Mouse (Mus musculus) limb, embryonic 13.5 days (tissue): ENCODE data around the gene Dab1. TPM values are rescaled to one million over a fixed set of nuclear protein-coding genes. Genes with fewer than 3 reads are reported as not detected.

ENCODE experiments used
- ATAC-seq: fragments of 200-750 bp; cut with Nextera tagmentation; 2 replicates; pipeline ENCODE4 v1.8.0; 2017; ENCODE audit warnings: low read depth, moderate number of reproducible peaks, moderate TSS enrichment; ENCODE audit not compliant: low FRiP score
- H3K27ac ChIP-seq: fragments of 300-500 bp; sonication (generic); 2 replicates; pipeline ENCODE4 v1.5.1; 2015; ENCODE audit warnings: inconsistent platforms, mild to moderate bottlenecking, moderate library complexity
- H3K27me3 ChIP-seq: fragments of 300-500 bp; sonication (generic); 2 replicates; pipeline ENCODE4 v1.6.1; 2015; ENCODE audit warnings: mild to moderate bottlenecking, inconsistent platforms
- H3K36me3 ChIP-seq: fragments of 300-500 bp; sonication (generic); 2 replicates; pipeline ENCODE4 v1.6.1; 2015; ENCODE audit warnings: inconsistent platforms, mild to moderate bottlenecking, moderate library complexity
- H3K4me1 ChIP-seq: fragments of 300-500 bp; sonication (generic); 2 replicates; pipeline ENCODE4 v1.6.1; 2015; ENCODE audit warnings: inconsistent platforms
- H3K4me2 ChIP-seq: fragments of 300-500 bp; sonication (generic); replicated peaks from 2 replicates; pipeline ENCODE4 v1.6.1; 2015; ENCODE audit warnings: inconsistent platforms, mild to moderate bottlenecking, moderate library complexity
- H3K4me3 ChIP-seq: fragments of 300-500 bp; sonication (generic); 2 replicates; pipeline ENCODE4 v1.5.1; 2015; ENCODE audit warnings: moderate library complexity, mild to moderate bottlenecking, inconsistent platforms
- H3K9ac ChIP-seq: fragments of 300-500 bp; sonication (generic); 2 replicates; pipeline ENCODE4 v1.6.1; 2015; ENCODE audit warnings: mild to moderate bottlenecking, inconsistent platforms
- H3K9me3 ChIP-seq: fragments of 300-500 bp; sonication (generic); 2 replicates; pipeline ENCODE4 v1.6.1; 2016; ENCODE audit warnings: inconsistent platforms
- WGBS: fragments of 180-500 bp; shearing (Covaris S2); methylation state at CpG from one replicate; pipeline ENCODE4 v1.1.7; 2015; 5-methylcytosine and 5-hydroxymethylcytosine counted together
- polyA plus RNA-seq: library from polyadenylated mRNA; unstranded; fragments of >200 nt; fragmentation: Nextera tagmentation; extraction: Ambion mirVana; gene quantifications from 2 replicates; pipeline ENCODE4 v1.2.1, GENCODE M21; 2015

Gene Dab1
- polyA plus RNA-seq, 1 experiment from 2014 or later: 24.7 TPM

- no peaks in the 10 kb centered on the region for H3K9me3 ChIP-seq
- H3K9ac ChIP-seq: no peak overlapping the region
- H3K36me3 ChIP-seq: no peaks in the 10 kb centered on the region
- H3K4me2 ChIP-seq: no peak overlapping the region
- ATAC-seq: no peak
- H3K4me1 ChIP-seq: no peaks in the 10 kb centered on the region
- no peak overlapping the region for H3K4me3 ChIP-seq
- 82% methylated on average over 7 of the region's 7 CpGs for WGBS
- no peak overlapping the region for H3K27ac ChIP-seq
- H3K27me3 ChIP-seq: no peaks in the 10 kb centered on the region
Observed at GRCm38 (mm10) chr4:104656728-104657127, 1037.6 kb downstream of the Dab1 start.

GRCm38 (mm10) chr4:104662841-104663614, 1043.9 kb downstream of the Dab1 start:
- Histone ChIP-seq H3K27ac (no peak overlapping the region), H3K4me2 (no peak overlapping the region), H3K9ac (no peak overlapping the region), H3K36me3 (no peaks in the 10 kb centered on the region), H3K27me3 (no peaks in the 10 kb centered on the region), H3K9me3 (no peaks in the 10 kb centered on the region), H3K4me1 (no peaks in the 10 kb centered on the region; the same call in 1 of the 2 replicates), H3K4me3 (no peak overlapping the region)
- no peak for ATAC-seq
- 78% methylated on average over 12 of the region's 12 CpGs for WGBS

GRCm38 (mm10) chr4:104665553-104665952, 1046.4 kb downstream of the Dab1 start:
- Histone ChIP-seq H3K4me3 (no peak overlapping the region), H3K4me1 (no peaks in the 10 kb centered on the region; the same call in 1 of the 2 replicates), H3K27ac (no peak overlapping the region), H3K9me3 (no peaks in the 10 kb centered on the region), H3K9ac (no peak overlapping the region), H3K4me2 (no peak overlapping the region), H3K36me3 (no peaks in the 10 kb centered on the region), H3K27me3 (no peaks in the 10 kb centered on the region)
- no peak for ATAC-seq

DNA sequence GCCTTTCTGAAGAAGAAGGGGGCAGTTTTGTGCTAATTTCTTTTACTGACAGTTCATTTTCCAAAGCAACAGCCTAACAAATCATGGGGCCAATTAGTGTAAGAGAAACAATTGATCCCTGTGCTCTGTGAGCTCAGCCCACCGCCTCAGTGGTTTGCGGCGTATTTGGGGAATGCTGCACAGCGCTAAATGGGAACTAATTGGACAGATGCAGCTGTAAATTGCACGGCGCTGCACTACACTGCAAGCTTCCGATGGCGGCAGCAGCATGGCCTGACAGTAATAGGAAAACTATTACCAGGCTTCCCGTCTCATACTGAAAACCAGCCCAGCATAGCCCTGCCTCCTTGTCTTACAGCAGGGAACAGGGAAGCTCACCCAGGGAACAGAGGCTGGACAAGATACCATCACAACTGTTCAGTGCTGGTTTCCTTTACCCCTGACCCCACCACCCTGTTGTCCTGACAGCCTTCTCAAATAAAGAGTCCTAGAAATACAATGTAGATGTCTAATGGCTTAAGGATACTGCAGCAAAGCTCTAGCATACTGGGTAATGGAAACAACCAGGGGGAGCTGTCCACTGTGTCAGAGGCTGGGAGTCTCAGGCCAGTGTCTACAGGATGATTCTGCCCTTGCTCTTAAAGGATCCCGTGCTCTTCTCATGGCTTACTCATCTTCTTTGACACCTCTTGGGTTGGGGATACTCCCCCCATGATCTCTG, 1047.8 kb downstream of the Dab1 start:
- no peak overlapping the region for H3K4me3 ChIP-seq
- no peaks in the 10 kb centered on the region for H3K9me3 ChIP-seq
- H3K4me2 ChIP-seq: no peak overlapping the region
- no peaks in the 10 kb centered on the region for H3K36me3 ChIP-seq
- no peak overlapping the region for H3K9ac ChIP-seq
- WGBS: 39% methylated on average over 10 of the region's 10 CpGs
- ATAC-seq: no peak
- no peaks in the 10 kb centered on the region for H3K27me3 ChIP-seq
- H3K4me1 ChIP-seq: no peaks in the 10 kb centered on the region; the same call in 1 of the 2 replicates
- H3K27ac ChIP-seq: no peak overlapping the region

DNA sequence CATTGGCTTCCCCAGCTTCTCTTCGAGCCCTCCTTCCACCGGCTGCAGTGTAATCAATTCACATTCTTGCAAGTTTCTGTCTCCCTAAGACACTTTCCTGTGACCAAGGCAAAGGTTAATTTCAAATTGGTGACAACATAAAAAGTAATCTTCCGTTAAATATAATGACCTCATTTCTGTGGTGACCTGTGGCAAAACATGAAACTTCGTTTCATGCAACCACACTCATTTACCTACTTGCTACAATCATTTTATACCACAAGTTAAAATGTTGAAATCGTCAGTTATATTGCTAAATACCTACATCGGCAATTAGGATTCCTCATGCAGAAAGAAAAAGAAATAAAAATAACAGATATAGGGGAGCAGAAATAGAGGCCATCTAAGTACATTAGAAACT, 1048.9 kb downstream of the Dab1 start:
- Histone ChIP-seq H3K9ac (no peak overlapping the region), H3K4me3 (no peak overlapping the region), H3K9me3 (no peaks in the 10 kb centered on the region), H3K27ac (no peak overlapping the region), H3K27me3 (no peaks in the 10 kb centered on the region), H3K4me1 (no peaks in the 10 kb centered on the region; the same call in 1 of the 2 replicates), H3K36me3 (no peaks in the 10 kb centered on the region), H3K4me2 (no peak overlapping the region)
- WGBS: 77% methylated on average over 6 of the region's 6 CpGs
- ATAC-seq: no peak

GRCm38 (mm10) chr4:104669406-104669805, 1050.2 kb downstream of the Dab1 start:
- Histone ChIP-seq H3K4me1 (no peaks in the 10 kb centered on the region; the same call in 1 of the 2 replicates), H3K9me3 (no peaks in the 10 kb centered on the region), H3K9ac (no peak overlapping the region), H3K4me2 (no peak overlapping the region), H3K4me3 (no peak overlapping the region), H3K27ac (no peak overlapping the region), H3K36me3 (no peaks in the 10 kb centered on the region), H3K27me3 (no peaks in the 10 kb centered on the region)
- 86% methylated on average over 3 of the region's 3 CpGs for WGBS
- no peak for ATAC-seq

- Histone ChIP-seq H3K9me3 (no peaks in the 10 kb centered on the region), H3K27ac (no peak overlapping the region), H3K9ac (no peak overlapping the region), H3K27me3 (no peaks in the 10 kb centered on the region), H3K4me2 (no peak overlapping the region), H3K4me1 (no peaks in the 10 kb centered on the region; the same call in 1 of the 2 replicates), H3K36me3 (no peaks in the 10 kb centered on the region), H3K4me3 (no peak overlapping the region)
- no peak for ATAC-seq
Observed at GRCm38 (mm10) chr4:104670741-104671140, 1051.6 kb downstream of the Dab1 start.

- Histone ChIP-seq H3K4me3 (no peak overlapping the region), H3K36me3 (no peaks in the 10 kb centered on the region), H3K9ac (no peak overlapping the region), H3K9me3 (no peaks in the 10 kb centered on the region), H3K4me1 (no peaks in the 10 kb centered on the region), H3K27ac (no peak overlapping the region), H3K4me2 (no peak overlapping the region), H3K27me3 (no peaks in the 10 kb centered on the region)
- WGBS: 86% methylated on average over 3 of the region's 3 CpGs
- ATAC-seq: no peak
Observed at GRCm38 (mm10) chr4:104673317-104673716, 1054.2 kb downstream of the Dab1 start.

DNA sequence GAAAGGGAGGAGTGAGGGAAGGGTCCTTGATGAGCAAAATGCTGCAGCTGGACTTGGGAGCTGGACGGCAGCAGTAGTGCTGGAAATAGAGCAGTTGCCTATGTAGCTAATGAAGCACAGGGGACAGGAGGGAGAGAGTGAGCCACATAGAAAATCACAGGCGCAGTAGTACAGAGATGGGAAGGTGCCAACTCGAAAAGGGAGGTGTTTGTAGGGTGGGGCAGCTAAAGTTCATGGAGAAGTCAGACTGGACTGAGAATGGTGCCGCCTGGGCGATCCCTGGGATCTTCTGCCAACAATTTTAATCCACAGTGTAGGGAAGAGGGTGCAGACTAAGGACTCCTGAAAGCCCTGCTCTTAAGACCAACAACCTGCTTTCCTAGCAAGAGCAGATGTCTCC, 1055.5 kb downstream of the Dab1 start:
- no peak for ATAC-seq
- 81% methylated on average over 5 of the region's 5 CpGs for WGBS
- no peaks in the 10 kb centered on the region for H3K27me3 ChIP-seq
- H3K4me3 ChIP-seq: no peak overlapping the region
- H3K4me2 ChIP-seq: no peak overlapping the region
- no peak overlapping the region for H3K27ac ChIP-seq
- H3K4me1 ChIP-seq: no peaks in the 10 kb centered on the region
- no peak overlapping the region for H3K9ac ChIP-seq
- no peaks in the 10 kb centered on the region for H3K9me3 ChIP-seq
- H3K36me3 ChIP-seq: no peaks in the 10 kb centered on the region

DNA sequence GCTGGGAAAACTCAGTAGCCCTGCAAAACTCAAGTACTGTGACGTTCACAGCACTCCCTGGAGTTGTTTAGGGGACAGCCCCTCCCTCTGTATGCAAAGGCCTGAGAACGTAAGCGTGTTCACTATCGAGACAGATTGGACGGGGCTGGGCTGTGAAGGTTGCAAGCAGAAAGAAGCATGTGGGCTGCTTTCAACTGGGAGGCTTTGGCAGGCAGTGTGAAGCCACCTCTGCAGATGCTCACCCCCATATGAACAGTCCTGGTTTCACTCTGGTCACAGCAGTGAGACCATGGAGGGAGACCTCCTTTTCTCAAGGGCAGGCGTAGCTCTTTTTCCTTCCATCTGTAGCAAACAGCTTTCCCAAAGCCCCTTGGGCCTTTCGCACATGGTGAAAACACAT, 1059.1 kb downstream of the Dab1 start:
- Histone ChIP-seq H3K4me3 (no peak overlapping the region), H3K9ac (no peak overlapping the region), H3K27me3 (no peaks in the 10 kb centered on the region), H3K36me3 (no peaks in the 10 kb centered on the region), H3K4me2 (no peak overlapping the region), H3K9me3 (no peaks in the 10 kb centered on the region), H3K4me1 (no peaks in the 10 kb centered on the region), H3K27ac (no peak overlapping the region)
- no peak for ATAC-seq
- WGBS: 72% methylated on average over 7 of the region's 7 CpGs

DNA sequence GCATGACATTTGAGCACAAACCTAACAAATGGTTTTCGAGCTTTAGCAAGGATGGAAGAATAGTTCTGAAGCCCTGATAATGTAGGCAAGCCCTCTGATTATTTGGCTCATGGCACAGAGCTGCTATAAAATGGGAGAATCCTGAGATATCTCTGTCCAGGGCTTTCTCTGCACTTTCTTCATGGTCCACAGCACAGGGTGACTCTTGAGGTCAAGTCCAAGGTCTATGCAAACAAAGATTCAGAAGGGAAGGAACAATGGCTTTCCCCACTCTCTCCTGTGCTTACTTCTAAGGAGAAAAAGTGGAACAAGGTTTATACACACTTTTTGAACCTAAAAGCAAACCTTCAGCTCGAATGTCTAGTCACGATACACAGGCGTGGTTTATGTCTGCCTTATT, 1061.3 kb downstream of the Dab1 start:
- peaks cover 10% of the 10 kb centered on the region for H3K27me3 ChIP-seq
- H3K9me3 ChIP-seq: no peaks in the 10 kb centered on the region
- no peaks in the 10 kb centered on the region for H3K36me3 ChIP-seq
- H3K4me1 ChIP-seq: no peaks in the 10 kb centered on the region
- no peak overlapping the region for H3K9ac ChIP-seq
- H3K27ac ChIP-seq: no peak overlapping the region
- no peak overlapping the region for H3K4me3 ChIP-seq
- no peak overlapping the region for H3K4me2 ChIP-seq
- ATAC-seq: no peak
- 90% methylated on average over 4 of the region's 4 CpGs for WGBS

GRCm38 (mm10) chr4:104686137-104686809, 1067.1 kb downstream of the Dab1 start:
- Histone ChIP-seq H3K27me3 (peaks cover 34% of the 10 kb centered on the region), H3K4me1 (peaks cover 34% of the 10 kb centered on the region), H3K36me3 (no peaks in the 10 kb centered on the region), H3K9me3 (no peaks in the 10 kb centered on the region), H3K4me3 (no peak overlapping the region), H3K27ac (no peak overlapping the region), H3K9ac (no peak overlapping the region), H3K4me2 (no peak overlapping the region)
- no peak for ATAC-seq
- WGBS: 30% methylated on average over 18 of the region's 18 CpGs
